Comparison of ENCODE assay signal across 18 mouse cellular contexts in genomic region chr12:100488368-100488767, GRCm38 (mm10).
"Had no signal": no experiment of that assay in that cellular context is flagged by ENCODE, and none has a peak within 500 bp of the region (broad histone marks: within the 10 kb centered on the region; RNA-seq: fewer than 3 reads in every experiment).

No protein-coding gene starts in this region.

- H3K27me3 ChIP-seq: liver, embryonic 15.5 days; lung, embryonic 15.5 days; megakaryocyte, embryonic 14.5 days; midbrain, embryonic 13.5 days; midbrain, embryonic 15.5 days; neural tube, embryonic 12.5 days had no signal

- DNase-seq: lung, adult 2 months; lung, postnatal 14 days; lung, postnatal 36 days; right cerebral cortex, postnatal 14 days; right cerebral cortex, postnatal 4 days; spleen, adult 18-20 months; thymus, adult 18-20 months; thymus, postnatal 14 days; thymus, postnatal 36 days had no signal

- H3K4me3 ChIP-seq: liver, embryonic 15.5 days; lung, embryonic 15.5 days; megakaryocyte, embryonic 14.5 days; midbrain, embryonic 13.5 days; midbrain, embryonic 15.5 days; neural tube, embryonic 12.5 days had no signal

- ATAC-seq: lung, postnatal 0 days; midbrain, embryonic 13.5 days; midbrain, embryonic 15.5 days had no signal

- H3K9me3 ChIP-seq: liver, embryonic 15.5 days; lung, embryonic 15.5 days; megakaryocyte, embryonic 14.5 days; midbrain, embryonic 13.5 days; midbrain, embryonic 15.5 days; neural tube, embryonic 12.5 days had no signal

- H3K27ac ChIP-seq: liver, embryonic 15.5 days; lung, embryonic 15.5 days; macrophage; midbrain, embryonic 13.5 days; midbrain, embryonic 15.5 days; neural tube, embryonic 12.5 days had no signal

- H3K4me1 ChIP-seq: liver, embryonic 15.5 days; lung, embryonic 15.5 days; midbrain, embryonic 15.5 days had no signal

- H3K4me2 ChIP-seq: liver, embryonic 15.5 days; lung, embryonic 15.5 days; midbrain, embryonic 11.5 days; midbrain, embryonic 13.5 days; midbrain, embryonic 15.5 days; neural tube, embryonic 12.5 days had no signal

- H3K9ac ChIP-seq: liver, embryonic 15.5 days; lung, embryonic 15.5 days; midbrain, embryonic 13.5 days; midbrain, embryonic 15.5 days; neural tube, embryonic 12.5 days had no signal
